Mouse (Mus musculus) hindbrain, embryonic 10.5 days (tissue): ENCODE data around the gene Twsg1. TPM values are rescaled to one million over a fixed set of nuclear protein-coding genes. Genes with fewer than 3 reads are reported as not detected.

Experiments used
- DNase-seq: peaks from one replicate; pipeline ENCODE4 v3.0.0-alpha.2; 2017; ENCODE audit warnings: low spot score
- H3K27ac ChIP-seq: fragments of 300-500 bp; sonication (generic); 2 replicates; pipeline ENCODE4 v1.5.1; 2016; ENCODE audit warnings: mild to moderate bottlenecking, moderate library complexity
- H3K27me3 ChIP-seq: fragments of 300-500 bp; sonication (generic); 2 replicates; pipeline ENCODE4 v1.6.1; 2016; ENCODE audit warnings: mild to moderate bottlenecking; ENCODE audit not compliant: poor library complexity, insufficient read depth, severe bottlenecking
- H3K36me3 ChIP-seq: fragments of 300-500 bp; sonication (generic); 2 replicates; pipeline ENCODE4 v1.6.1; 2016; ENCODE audit warnings: mild to moderate bottlenecking, moderate library complexity
- H3K4me1 ChIP-seq: fragments of 300-500 bp; sonication (generic); replicated peaks from 2 replicates; pipeline ENCODE4 v1.6.1; 2016; ENCODE audit warnings: mild to moderate bottlenecking
- H3K4me3 ChIP-seq: fragments of 300-500 bp; sonication (generic); 2 replicates; pipeline ENCODE4 v1.5.1; 2016; ENCODE audit warnings: mild to moderate bottlenecking, moderate library complexity
- H3K9me3 ChIP-seq: fragments of 300-500 bp; sonication (generic); 2 replicates; pipeline ENCODE4 v1.6.1; 2016; ENCODE audit warnings: mild to moderate bottlenecking, moderate library complexity
- WGBS: fragments of 180-500 bp; shearing (Covaris S2); methylation state at CpG from one replicate; pipeline ENCODE4 v1.1.7; 2016; 5-methylcytosine and 5-hydroxymethylcytosine counted together
- polyA plus RNA-seq: library from polyadenylated mRNA; unstranded; fragments of >200 nt; fragmentation: Nextera tagmentation; extraction: Ambion mirVana; gene quantifications from 2 replicates; pipeline ENCODE4 v1.2.1, GENCODE M21; 2016

Gene Twsg1
- polyA plus RNA-seq, 1 experiment from 2014 or later, result 67.5 TPM

- peaks cover 66% of the 10 kb centered on the region for H3K36me3 ChIP-seq
- H3K4me3 ChIP-seq, result no peak overlapping the region
- H3K27me3 ChIP-seq, result no peaks in the 10 kb centered on the region
- WGBS, result 89% methylated on average over 22 of the region's 22 CpGs
- H3K4me1 ChIP-seq, result peaks cover 12% of the 10 kb centered on the region
- peaks cover 4% of the 10 kb centered on the region; the same call in 1 of the 2 replicates for H3K9me3 ChIP-seq
- H3K27ac ChIP-seq, result no peak overlapping the region
- DNase-seq, result no peak
These were observed 21.6 kb downstream of the Twsg1 start for GRCm38 (mm10) chr17:65929319-65929978.

- no peak for DNase-seq
- Histone ChIP-seq H3K4me3 (no peak overlapping the region), H3K27me3 (no peaks in the 10 kb centered on the region), H3K9me3 (no peaks in the 10 kb centered on the region), H3K27ac (no peak overlapping the region), H3K4me1 (peaks cover 11% of the 10 kb centered on the region), H3K36me3 (peaks cover 71% of the 10 kb centered on the region)
- WGBS, result 87% methylated on average over 4 of the region's 4 CpGs
These were observed 23.9 kb downstream of the Twsg1 start for GRCm38 (mm10) chr17:65927077-65927476.

- Histone ChIP-seq H3K4me3 (no peak overlapping the region), H3K9me3 (no peaks in the 10 kb centered on the region), H3K36me3 (peaks cover 76% of the 10 kb centered on the region), H3K4me1 (no peaks in the 10 kb centered on the region), H3K27ac (no peak overlapping the region), H3K27me3 (no peaks in the 10 kb centered on the region)
- no peak for DNase-seq
- WGBS, result 76% methylated on average over 5 of the region's 5 CpGs
These were observed 26.8 kb downstream of the Twsg1 start for GRCm38 (mm10) chr17:65924218-65924617.

- H3K4me1 ChIP-seq, result no peaks in the 10 kb centered on the region
- no peaks in the 10 kb centered on the region for H3K27me3 ChIP-seq
- no peak overlapping the region for H3K27ac ChIP-seq
- H3K4me3 ChIP-seq, result no peak overlapping the region
- DNase-seq, result no peak
- 91% methylated on average over 6 of the region's 6 CpGs for WGBS
- peaks cover 61% of the 10 kb centered on the region for H3K36me3 ChIP-seq
- H3K9me3 ChIP-seq, result no peaks in the 10 kb centered on the region
These were observed 29.1 kb downstream of the Twsg1 start for GRCm38 (mm10) chr17:65921975-65922374.

- no peak overlapping the region for H3K4me3 ChIP-seq
- H3K27ac ChIP-seq, result no peak overlapping the region
- peaks cover 34% of the 10 kb centered on the region for H3K36me3 ChIP-seq
- 79% methylated on average over 3 of the region's 3 CpGs for WGBS
- no peaks in the 10 kb centered on the region for H3K27me3 ChIP-seq
- H3K9me3 ChIP-seq, result no peaks in the 10 kb centered on the region
- peaks cover 10% of the 10 kb centered on the region for H3K4me1 ChIP-seq
- DNase-seq, result no peak
These were observed 31.8 kb downstream of the Twsg1 start for GRCm38 (mm10) chr17:65919235-65919634.

- H3K4me1 ChIP-seq, result peaks cover 13% of the 10 kb centered on the region
- no peaks in the 10 kb centered on the region for H3K27me3 ChIP-seq
- peak overlapping the region; percentile 54 for H3K27ac ChIP-seq
- 29% methylated on average over 8 of the region's 8 CpGs for WGBS
- H3K4me3 ChIP-seq, result no peak overlapping the region
- peak; percentile 21 for DNase-seq
- no peaks in the 10 kb centered on the region for H3K9me3 ChIP-seq
- peaks cover 9% of the 10 kb centered on the region; the same call in 1 of the 2 replicates for H3K36me3 ChIP-seq
These were observed 34.8 kb downstream of the Twsg1 start for GRCm38 (mm10) chr17:65916135-65916668.

GRCm38 (mm10) chr17:65914083-65914482 lies 36.9 kb downstream of the Twsg1 start:
- WGBS, result 64% methylated on average over 6 of the region's 6 CpGs
- DNase-seq, result no peak
- H3K27ac ChIP-seq, result no peak overlapping the region

GRCm38 (mm10) chr17:65912202-65912601 lies 38.8 kb downstream of the Twsg1 start:
- Histone ChIP-seq H3K27me3 (no peaks in the 10 kb centered on the region), H3K27ac (no peak overlapping the region), H3K4me1 (peaks cover 13% of the 10 kb centered on the region), H3K4me3 (no peak overlapping the region), H3K36me3 (no peaks in the 10 kb centered on the region), H3K9me3 (no peaks in the 10 kb centered on the region)
- no peak for DNase-seq
- WGBS, result 94% methylated on average over 2 of the region's 2 CpGs

More at GRCm38 (mm10) chr17:65914083-65914482, 36.9 kb downstream of the Twsg1 start:
- Histone ChIP-seq H3K27me3 (no peaks in the 10 kb centered on the region), H3K9me3 (no peaks in the 10 kb centered on the region), H3K4me3 (no peak overlapping the region), H3K4me1 (peaks cover 13% of the 10 kb centered on the region), H3K36me3 (no peaks in the 10 kb centered on the region)

- Histone ChIP-seq H3K4me3 (no peak overlapping the region), H3K9me3 (no peaks in the 10 kb centered on the region), H3K27ac (no peak overlapping the region), H3K4me1 (peaks cover 18% of the 10 kb centered on the region), H3K27me3 (no peaks in the 10 kb centered on the region), H3K36me3 (no peaks in the 10 kb centered on the region)
- no peak for DNase-seq
- WGBS, result 77% methylated on average over 15 of the region's 15 CpGs
These were observed 39.5 kb downstream of the Twsg1 start for GRCm38 (mm10) chr17:65911285-65912069.

- Histone ChIP-seq H3K9me3 (peaks cover 3% of the 10 kb centered on the region; the same call in 1 of the 2 replicates), H3K27me3 (no peaks in the 10 kb centered on the region), H3K27ac (no peak overlapping the region), H3K4me1 (peaks cover 10% of the 10 kb centered on the region), H3K4me3 (no peak overlapping the region), H3K36me3 (no peaks in the 10 kb centered on the region)
- DNase-seq, result no peak
These were observed 42.8 kb downstream of the Twsg1 start for GRCm38 (mm10) chr17:65908270-65908669.

GRCm38 (mm10) chr17:65906895-65907401 lies 44.1 kb downstream of the Twsg1 start:
- no peaks in the 10 kb centered on the region for H3K36me3 ChIP-seq
- no peaks in the 10 kb centered on the region for H3K27me3 ChIP-seq
- peaks cover 8% of the 10 kb centered on the region for H3K9me3 ChIP-seq
- 0 out of 2 replicates have a peak overlapping the region, but pooled peaks have one; percentile 40 for H3K27ac ChIP-seq
- H3K4me3 ChIP-seq, result no peak overlapping the region
- no peak for DNase-seq
- WGBS, result 68% methylated on average over 11 of the region's 11 CpGs
- peaks cover 10% of the 10 kb centered on the region for H3K4me1 ChIP-seq

GRCm38 (mm10) chr17:65906313-65906894 lies 44.6 kb downstream of the Twsg1 start:
- Histone ChIP-seq H3K4me1 (peaks cover 7% of the 10 kb centered on the region), H3K27ac (no peak overlapping the region), H3K4me3 (no peak overlapping the region), H3K27me3 (no peaks in the 10 kb centered on the region), H3K9me3 (peaks cover 8% of the 10 kb centered on the region), H3K36me3 (no peaks in the 10 kb centered on the region)
- WGBS, result 50% methylated on average over 12 of the region's 12 CpGs
- no peak for DNase-seq
